In genomic region chrX:48454495-48454878, GRCm38 (mm10) we compare ENCODE assay signal across 8 mouse cellular contexts. TPM values are rescaled to one million over a fixed set of nuclear protein-coding genes. Genes with fewer than 3 reads are reported as not detected.
DNase-seq lines count a peak whose midpoint lies in the region; ATAC-seq and TF ChIP-seq lines count a peak whose summit lies in the region.

No protein-coding gene starts in this region.

- peak overlapping the region; percentile 60 for H3K4me2 ChIP-seq in kidney, embryonic 15.5 days
- H3K4me2 ChIP-seq in midbrain, postnatal 0 days (ENCODE audit: low read depth, low read length, poor library complexity, severe bottlenecking) = peak overlapping the region; percentile 47

- peaks cover 4% of the 10 kb centered on the region; the same call in 1 of the 2 replicates for H3K27me3 ChIP-seq in kidney, embryonic 15.5 days
- no peaks in the 10 kb centered on the region for H3K27me3 ChIP-seq in midbrain, postnatal 0 days (ENCODE audit: insufficient read depth, low read length)

- peaks cover 20% of the 10 kb centered on the region for H3K4me1 ChIP-seq in kidney, embryonic 15.5 days
- peaks cover 14% of the 10 kb centered on the region for H3K4me1 ChIP-seq in bone marrow macrophage, adult 2 months (ENCODE audit: control insufficient read depth, insufficient read depth, low read length)
- H3K4me1 ChIP-seq in midbrain, postnatal 0 days (ENCODE audit: insufficient read depth, low read length) = no peaks in the 10 kb centered on the region

- H3K27ac ChIP-seq in kidney, embryonic 15.5 days = no peak overlapping the region
- H3K27ac ChIP-seq in bone marrow macrophage, adult 2 months (ENCODE audit: insufficient read depth, low read depth, low read length) = 0 out of 2 replicates have a peak overlapping the region, but pooled peaks have one; percentile 14
- H3K27ac ChIP-seq in midbrain, postnatal 0 days (ENCODE audit: low read depth, low read length) = no peak overlapping the region

- no peak for TF ChIP-seq CTCF in bone marrow macrophage, adult 2 months (IDR thresholded peaks at IDR 0.05; ENCODE audit: low read depth, low read length)
- TF ChIP-seq CTCF in midbrain, postnatal 0 days (IDR thresholded peaks at IDR 0.05) = no peak

- H3K4me3 ChIP-seq in kidney, embryonic 15.5 days (replicated peaks) = peak overlapping the region; percentile 55
- peak overlapping the region; percentile 78 for H3K4me3 ChIP-seq in bone marrow macrophage, adult 2 months (ENCODE audit: insufficient read depth, low read length)
- peak overlapping the region; percentile 34 for H3K4me3 ChIP-seq in midbrain, postnatal 0 days (ENCODE audit: low read depth, low read length)

- no peaks in the 10 kb centered on the region for H3K36me3 ChIP-seq in kidney, embryonic 15.5 days
- H3K36me3 ChIP-seq in midbrain, postnatal 0 days (ENCODE audit: insufficient read depth, low read length) = no peaks in the 10 kb centered on the region

- DNase-seq in kidney, adult 9 months = no peak
- no peak for DNase-seq in midbrain, postnatal 0 days (ENCODE audit: low spot score)
- no peak for DNase-seq in embryo, embryonic 9.5 days (ENCODE audit: extremely low spot score)
- DNase-seq in cerebellum, postnatal 36 days = no peak
- DNase-seq in layer of hippocampus, adult 8-10 months (ENCODE audit: low spot score in 2 of 2) = no peak

- no peaks in the 10 kb centered on the region for H3K9me3 ChIP-seq in kidney, embryonic 15.5 days (replicated peaks)
- no peaks in the 10 kb centered on the region for H3K9me3 ChIP-seq in midbrain, postnatal 0 days (ENCODE audit: low read length)

- 29% methylated on average over 19 of the region's 21 CpGs for WGBS in kidney, embryonic 15.5 days
- WGBS in midbrain, postnatal 0 days = 26% methylated on average over 8 of the region's 21 CpGs

- peak overlapping the region; percentile 31; the same call in 1 of the 2 replicates for H3K9ac ChIP-seq in kidney, embryonic 15.5 days
- H3K9ac ChIP-seq in midbrain, postnatal 0 days (replicated peaks; ENCODE audit: low read length, poor library complexity, severe bottlenecking) = no peak overlapping the region

- TF ChIP-seq POLR2A in bone marrow macrophage, adult 2 months (IDR thresholded peaks at IDR 0.05; ENCODE audit: borderline replicate concordance, low read depth, low read length) = no peak

- peak; percentile 59 for ATAC-seq in kidney, embryonic 15.5 days (replicated peaks; ENCODE audit: low FRiP score)
- ATAC-seq in inflammation-experienced regulatory T-cells, adult 6 months = peak; percentile 51
- no peak for ATAC-seq in midbrain, postnatal 0 days (ENCODE audit: low FRiP score)

RNA-seq across cellular contexts. Expression of gene Elf4, which starts 8.4 kb away (rescaled TPM):
- 5.3 and 6.3 TPM in 2 replicates for polyA plus RNA-seq in kidney, embryonic 15.5 days (2015; fragmentation: Nextera tagmentation; extraction: Ambion mirVana)
- 46.8 and 49.2 TPM in 2 replicates for polyA plus RNA-seq in bone marrow macrophage, adult 2 months (2012; ENCODE audit: insufficient read depth, insufficient read length, missing spikeins)
- polyA plus RNA-seq in inflammation-experienced regulatory T-cells, adult 6 months (2017; shearing (Covaris generic)) = 10 to 100 TPM; 26.8 to 32.6 (median 28.2) TPM
- 0.99 and 1.2 TPM in 2 replicates for total RNA-seq in midbrain, postnatal 0 days (2014; rRNA removed)
- polyA plus RNA-seq in midbrain, postnatal 0 days (2015; fragmentation: Nextera tagmentation; extraction: Ambion mirVana) = 0.22 and 0.23 TPM in 2 replicates
- 1 to 10 TPM; 1.0 to 3.1 (median 1.9) TPM for total RNA-seq in layer of hippocampus, adult 8-10 months (2022)

RNA-seq across cellular contexts. Expression of gene Aifm1, which starts 58.9 kb away (rescaled TPM):
- polyA plus RNA-seq in kidney, embryonic 15.5 days (2015; fragmentation: Nextera tagmentation; extraction: Ambion mirVana) = 90.7 and 97.2 TPM in 2 replicates
- 18.5 and 23.3 TPM in 2 replicates for polyA plus RNA-seq in bone marrow macrophage, adult 2 months (2012; ENCODE audit: insufficient read depth, insufficient read length, missing spikeins)
- polyA plus RNA-seq in inflammation-experienced regulatory T-cells, adult 6 months (2017; shearing (Covaris generic)) = 10 to 100 TPM; 28.1 to 40.4 (median 33.4) TPM
- 9.2 and 9.8 TPM in 2 replicates for total RNA-seq in midbrain, postnatal 0 days (2014; rRNA removed)
- polyA plus RNA-seq in midbrain, postnatal 0 days (2015; fragmentation: Nextera tagmentation; extraction: Ambion mirVana) = 25.1 and 26.1 TPM in 2 replicates
- total RNA-seq in layer of hippocampus, adult 8-10 months (2022) = 10 to 100 TPM; 24.5 to 30.3 (median 26.9) TPM
